Comparison of ENCODE assay signal across 21 mouse cellular contexts in the genomic region with DNA sequence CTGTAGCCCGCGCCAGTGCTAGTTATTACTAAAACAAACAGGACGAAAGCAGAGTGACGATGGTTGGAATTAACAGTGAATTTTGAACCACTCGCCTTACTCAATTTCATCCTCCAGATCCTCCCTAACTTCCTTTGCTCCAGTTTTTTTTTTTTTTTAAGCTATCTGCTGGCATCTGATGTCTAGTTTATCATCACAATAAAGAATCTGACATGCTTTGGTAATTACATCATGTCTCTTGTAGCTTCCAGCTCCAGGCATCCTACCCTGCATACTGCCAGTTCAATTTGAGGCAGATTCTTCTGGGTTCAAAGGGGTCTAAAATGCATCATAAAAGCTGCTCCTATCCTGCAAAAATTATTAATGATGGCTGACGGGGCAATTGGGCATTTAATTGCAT.
"Had no signal": no experiment of that assay in that cellular context is flagged by ENCODE, and none has a peak within 500 bp of the region (broad histone marks: within the 10 kb centered on the region; RNA-seq: fewer than 3 reads in every experiment).

No protein-coding gene starts in this region.

- H3K27ac ChIP-seq: kidney, postnatal 0 days; layer of hippocampus, adult 2 months; limb, embryonic 10.5 days; limb, embryonic 13.5 days; liver, embryonic 12.5 days; liver, embryonic 15.5 days; lung, embryonic 15.5 days; midbrain, embryonic 13.5 days; stomach, embryonic 15.5 days had no signal

- H3K27me3 ChIP-seq: liver, embryonic 15.5 days; lung, embryonic 15.5 days; stomach, embryonic 15.5 days had no signal

- H3K36me3 ChIP-seq: limb, embryonic 10.5 days; limb, embryonic 13.5 days; liver, embryonic 12.5 days; liver, embryonic 15.5 days; lung, embryonic 15.5 days; midbrain, embryonic 10.5 days; midbrain, embryonic 13.5 days; stomach, embryonic 15.5 days had no signal

- H3K9me3 ChIP-seq: limb, embryonic 10.5 days; limb, embryonic 13.5 days; liver, embryonic 12.5 days; liver, embryonic 15.5 days; lung, embryonic 15.5 days; midbrain, embryonic 10.5 days; midbrain, embryonic 13.5 days; stomach, embryonic 15.5 days had no signal

- H3K4me3 ChIP-seq: layer of hippocampus, adult 2 months; limb, embryonic 10.5 days; limb, embryonic 13.5 days; liver, embryonic 12.5 days; liver, embryonic 15.5 days; lung, embryonic 15.5 days; megakaryocyte, embryonic 14.5 days; midbrain, embryonic 10.5 days; midbrain, embryonic 13.5 days; stomach, embryonic 15.5 days had no signal

- H3K9ac ChIP-seq: limb, embryonic 13.5 days; liver, embryonic 12.5 days; liver, embryonic 15.5 days; lung, embryonic 15.5 days; midbrain, embryonic 13.5 days; stomach, embryonic 15.5 days had no signal

- H3K4me1 ChIP-seq: limb, embryonic 10.5 days; lung, embryonic 15.5 days; stomach, embryonic 15.5 days had no signal

- ATAC-seq: liver, embryonic 12.5 days; midbrain, embryonic 13.5 days; midbrain, embryonic 16.5 days had no signal

- H3K4me2 ChIP-seq: limb, embryonic 13.5 days; liver, embryonic 12.5 days; liver, embryonic 15.5 days; lung, embryonic 15.5 days; midbrain, embryonic 13.5 days; stomach, embryonic 15.5 days had no signal

- DNase-seq: kidney, postnatal 25 days; layer of hippocampus, adult 9-11 months; liver; lung, adult 18-20 months; lung, postnatal 10 days; right cerebral cortex, postnatal 25 days; spleen, adult 18-20 months; thymus, adult 18-20 months; thymus, postnatal 36 days had no signal
